In the genomic region with DNA sequence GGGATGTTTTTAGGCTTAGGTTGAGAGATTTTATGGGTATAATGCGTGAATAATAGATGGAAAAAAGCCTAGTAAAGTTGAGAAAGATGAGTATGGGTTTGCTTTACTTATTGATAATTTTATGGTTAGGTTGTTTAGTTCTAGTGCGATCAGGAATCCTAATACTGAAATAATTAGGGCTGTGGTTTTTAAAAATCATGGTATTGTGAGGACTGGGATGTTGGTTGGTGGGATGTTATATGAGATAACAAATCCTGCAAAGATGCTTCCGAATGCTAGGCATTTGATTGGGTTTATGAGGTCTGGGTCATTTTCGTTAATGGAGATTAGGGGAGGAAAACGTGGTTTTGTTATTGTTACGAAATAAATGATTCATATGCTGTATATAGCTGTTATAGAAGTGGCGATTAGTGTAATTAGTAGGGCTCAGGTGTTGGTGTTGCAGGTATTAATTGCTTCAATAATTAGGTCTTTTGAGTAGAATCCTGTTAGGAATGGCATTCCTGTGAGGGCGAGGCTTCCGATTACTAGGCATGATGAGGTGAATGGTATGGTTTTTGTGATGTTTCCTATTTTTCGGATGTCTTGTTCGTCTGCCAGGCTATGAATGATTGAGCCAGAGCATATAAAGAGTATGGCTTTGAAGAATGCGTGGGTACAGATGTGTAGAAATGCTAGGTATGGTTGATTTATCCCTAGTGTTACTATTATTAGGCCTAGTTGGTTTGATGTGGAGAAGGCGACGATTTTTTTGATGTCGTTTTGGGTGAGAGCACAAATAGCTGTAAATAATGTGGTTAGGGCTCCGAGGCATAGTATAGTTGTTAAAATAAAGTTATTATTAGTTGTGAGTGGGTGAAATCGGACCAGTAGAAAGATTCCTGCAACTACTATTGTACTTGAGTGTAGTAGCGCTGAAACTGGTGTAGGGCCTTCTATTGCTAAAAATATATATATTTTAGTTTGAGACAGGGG, we compare ENCODE assay signal across 7 mouse cellular contexts.
DNase-seq lines count a peak whose midpoint lies in the region; ATAC-seq lines count a peak whose summit lies in the region.
"Not testable (repeated sequence)": the region's sequence is repeated elsewhere in the genome, so short reads cannot be mapped to it uniquely, and the experiment has no call there.

No protein-coding gene starts in this region.

- not testable (repeated sequence) for H3K4me2 ChIP-seq in heart, embryonic 13.5 days; intestine, embryonic 14.5 days (ENCODE audit: low read length); limb, embryonic 11.5 days (ENCODE audit: low read depth, severe bottlenecking); lung, embryonic 16.5 days (ENCODE audit: low read depth, low read length); neural tube, embryonic 12.5 days (replicated peaks)

- not testable (repeated sequence) for H3K9me3 ChIP-seq in heart, embryonic 13.5 days; intestine, embryonic 14.5 days (ENCODE audit: control insufficient read depth, low read length); limb, embryonic 11.5 days (ENCODE audit: control insufficient read depth, low read length); lung, embryonic 16.5 days (ENCODE audit: control insufficient read depth, low read length); neural tube, embryonic 12.5 days

- H3K4me1 ChIP-seq in heart, embryonic 13.5 days; intestine, embryonic 14.5 days (replicated peaks; ENCODE audit: control insufficient read depth, insufficient read depth, low read length); limb, embryonic 11.5 days (ENCODE audit: control insufficient read depth, insufficient read depth, low read length); lung, embryonic 16.5 days (replicated peaks; ENCODE audit: control insufficient read depth, insufficient read depth, low read length); neural tube, embryonic 12.5 days: not testable (repeated sequence)

- H3K27me3 ChIP-seq in heart, embryonic 13.5 days (replicated peaks); intestine, embryonic 14.5 days (replicated peaks; ENCODE audit: control insufficient read depth, insufficient read depth, low read length); limb, embryonic 11.5 days (ENCODE audit: control insufficient read depth, insufficient read depth, low read length); lung, embryonic 16.5 days (ENCODE audit: control insufficient read depth, insufficient read depth, low read depth, low read length); neural tube, embryonic 12.5 days (replicated peaks): not testable (repeated sequence)

- H3K27ac ChIP-seq in heart, embryonic 13.5 days (replicated peaks); intestine, embryonic 14.5 days (ENCODE audit: low read depth); limb, embryonic 11.5 days (replicated peaks; ENCODE audit: low read depth, low read length); lung, embryonic 16.5 days (ENCODE audit: low read length); neural tube, embryonic 12.5 days: not testable (repeated sequence)

- H3K9ac ChIP-seq in heart, embryonic 13.5 days; intestine, embryonic 14.5 days (ENCODE audit: low read length); limb, embryonic 11.5 days (ENCODE audit: low read length); lung, embryonic 16.5 days (ENCODE audit: low read length); neural tube, embryonic 12.5 days: not testable (repeated sequence)

- ATAC-seq in activated CD4-positive, CD25-positive, alpha-beta regulatory T cell, adult 4 months: peak; percentile 99
- ATAC-seq in heart, embryonic 13.5 days (ENCODE audit: extremely low read depth, insufficient number of reproducible peaks, low FRiP score, low TSS enrichment): peak; percentile 100
- ATAC-seq in intestine, embryonic 14.5 days (replicated peaks; ENCODE audit: low FRiP score, low TSS enrichment, low read depth): peak; percentile 100
- ATAC-seq in limb, embryonic 11.5 days (ENCODE audit: insufficient number of reproducible peaks, low FRiP score, low TSS enrichment, low read depth): peak; percentile 100
- ATAC-seq in lung, embryonic 16.5 days (ENCODE audit: low read depth): peak; percentile 100
- peak; percentile 100 for ATAC-seq in neural tube, embryonic 12.5 days (ENCODE audit: low FRiP score, low read depth)

- WGBS in heart, embryonic 13.5 days: 81% methylated on average over 18 of the region's 18 CpGs
- 90% methylated on average over 18 of the region's 18 CpGs for WGBS in intestine, embryonic 14.5 days
- WGBS in limb, embryonic 11.5 days: 86% methylated on average over 18 of the region's 18 CpGs
- WGBS in lung, embryonic 16.5 days: 83% methylated on average over 18 of the region's 18 CpGs
- WGBS in neural tube, embryonic 12.5 days: 87% methylated on average over 18 of the region's 18 CpGs

- H3K4me3 ChIP-seq in heart, embryonic 13.5 days; intestine, embryonic 14.5 days (ENCODE audit: low read depth, low read length); limb, embryonic 11.5 days (ENCODE audit: low read depth, low read length); lung, embryonic 16.5 days (ENCODE audit: low read length); neural tube, embryonic 12.5 days: not testable (repeated sequence)

- peak; percentile 65 for DNase-seq in fibroblast of lung, adult 2 months (ENCODE audit: low read depth)
- not testable (repeated sequence) for DNase-seq in intestine, embryonic 14.5 days (ENCODE audit: low spot score); limb, embryonic 11.5 days (ENCODE audit: low spot score)

- H3K36me3 ChIP-seq in heart, embryonic 13.5 days; intestine, embryonic 14.5 days (ENCODE audit: control insufficient read depth, insufficient read depth, low read length); limb, embryonic 11.5 days (ENCODE audit: control insufficient read depth, insufficient read depth, low read length); lung, embryonic 16.5 days (ENCODE audit: control insufficient read depth, insufficient read depth, low read length); neural tube, embryonic 12.5 days: not testable (repeated sequence)
